Mouse (Mus musculus): ENCODE results near the gene Ccn5. TPM values are rescaled to one million over a fixed set of nuclear protein-coding genes. Genes with fewer than 3 reads are reported as not detected.

Ccn5 gene
- 0.28 TPM in 1 of 2 replicates, not detected in the other for polyA plus RNA-seq (2016; fragmentation: Nextera tagmentation; extraction: Ambion mirVana)

DNA sequence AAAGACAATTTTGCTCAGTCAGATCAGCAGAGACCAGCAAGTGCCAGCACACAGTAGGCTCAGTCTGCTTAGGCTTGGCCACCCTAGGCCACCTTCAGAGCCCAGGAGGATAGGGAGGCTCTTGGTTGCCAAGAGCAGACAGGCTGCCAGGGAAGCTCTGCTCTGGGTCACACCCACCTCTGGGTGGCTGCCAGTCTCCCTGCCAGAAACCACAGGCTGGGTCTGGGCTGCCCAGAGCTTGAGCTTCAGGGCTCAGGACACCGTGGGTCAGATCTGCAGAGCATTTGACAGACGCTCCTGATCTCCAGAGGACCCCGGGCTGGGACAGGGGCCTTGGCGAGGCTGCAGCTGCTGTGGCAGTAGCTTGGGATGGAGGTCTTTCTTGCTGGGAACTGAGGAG is at the start of gene Ccn5:
Ccn5 (plus strand) TSS at position 255 of the 400 bp plus-strand sequence.
- Histone ChIP-seq H3K27me3 (ENCODE audit: insufficient read depth, poor library complexity, severe bottlenecking) (peaks cover 12% of the 10 kb centered on the region; the same call in 1 of the 2 replicates), H3K9me3 (no peaks in the 10 kb centered on the region), H3K4me3 (no peak within 1 kb of the TSS), H3K4me1 (peaks cover 9% of the 10 kb centered on the region; the same call in 1 of the 2 replicates), H3K27ac (no peak within 1 kb of the TSS), H3K36me3 (no peaks in the 10 kb centered on the region)
- DNase-seq (ENCODE audit: low spot score), result no peak
- 67% methylated on average over 4 of the region's 4 CpGs for WGBS

- WGBS, result 17% methylated on average over 13 of the region's 13 CpGs
- Histone ChIP-seq H3K27me3 (ENCODE audit: insufficient read depth, poor library complexity, severe bottlenecking) (peaks cover 58% of the 10 kb centered on the region), H3K9me3 (no peaks in the 10 kb centered on the region), H3K4me3 (no peak overlapping the region), H3K27ac (no peak overlapping the region), H3K36me3 (no peaks in the 10 kb centered on the region), H3K4me1 (no peaks in the 10 kb centered on the region)
- no peak for DNase-seq (ENCODE audit: low spot score)
These were observed 44.0 kb upstream of the Ccn5 start for GRCm38 (mm10) chr2:163776661-163777060.

DNA sequence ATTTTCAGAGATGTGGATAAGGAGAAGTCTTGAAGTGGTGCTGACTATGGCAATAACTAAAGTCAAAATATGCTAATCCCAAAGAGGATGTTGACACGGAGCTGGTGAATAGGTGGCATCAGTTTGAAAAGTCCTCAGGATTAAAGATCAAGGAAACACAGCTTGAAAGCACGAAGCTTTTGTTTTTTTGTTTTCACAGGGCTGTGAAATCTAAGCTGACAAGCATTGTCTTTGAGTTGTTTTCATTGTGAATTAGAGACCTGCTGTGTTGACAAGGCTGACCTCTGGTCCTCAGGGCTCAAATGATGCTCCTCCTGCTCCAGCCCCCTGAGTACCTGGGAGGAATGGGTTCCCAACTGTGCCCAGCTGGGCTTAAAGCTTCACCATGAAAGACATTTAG is 43.6 kb upstream of the Ccn5 start:
- H3K27ac ChIP-seq, result no peak overlapping the region
- H3K4me3 ChIP-seq, result no peak overlapping the region
- H3K27me3 ChIP-seq (ENCODE audit: insufficient read depth, poor library complexity, severe bottlenecking), result peaks cover 58% of the 10 kb centered on the region
- DNase-seq (ENCODE audit: low spot score), result no peak
- H3K9me3 ChIP-seq, result no peaks in the 10 kb centered on the region
- H3K36me3 ChIP-seq, result no peaks in the 10 kb centered on the region
- H3K4me1 ChIP-seq, result no peaks in the 10 kb centered on the region
- 4% methylated on average over 2 of the region's 2 CpGs for WGBS

DNA sequence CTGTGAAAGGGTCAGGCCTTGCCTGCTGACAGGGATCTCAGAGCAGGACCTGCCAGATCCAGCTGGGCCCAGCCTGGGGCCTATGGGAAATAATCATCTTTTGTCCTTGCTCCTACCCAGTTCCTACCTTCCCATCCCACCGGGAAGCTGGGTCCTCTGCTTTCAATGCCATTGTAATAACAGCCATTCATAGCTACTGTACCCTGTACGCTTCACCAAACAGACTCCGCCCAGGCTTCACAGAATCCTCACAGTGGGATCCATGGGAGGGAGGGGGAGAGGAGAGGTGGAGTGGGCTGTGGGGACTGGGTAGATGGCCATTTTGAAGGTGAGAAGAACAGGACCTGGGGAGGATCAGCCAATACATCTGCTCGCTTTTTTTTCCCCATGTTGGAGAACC is 41.8 kb upstream of the Ccn5 start:
- 72% methylated on average over 4 of the region's 4 CpGs for WGBS
- H3K27ac ChIP-seq, result no peak overlapping the region
- H3K36me3 ChIP-seq, result no peaks in the 10 kb centered on the region
- peaks cover 46% of the 10 kb centered on the region for H3K27me3 ChIP-seq (ENCODE audit: insufficient read depth, poor library complexity, severe bottlenecking)
- no peak overlapping the region for H3K4me3 ChIP-seq
- no peaks in the 10 kb centered on the region for H3K9me3 ChIP-seq
- H3K4me1 ChIP-seq, result peaks cover 4% of the 10 kb centered on the region
- no peak for DNase-seq (ENCODE audit: low spot score)

DNA sequence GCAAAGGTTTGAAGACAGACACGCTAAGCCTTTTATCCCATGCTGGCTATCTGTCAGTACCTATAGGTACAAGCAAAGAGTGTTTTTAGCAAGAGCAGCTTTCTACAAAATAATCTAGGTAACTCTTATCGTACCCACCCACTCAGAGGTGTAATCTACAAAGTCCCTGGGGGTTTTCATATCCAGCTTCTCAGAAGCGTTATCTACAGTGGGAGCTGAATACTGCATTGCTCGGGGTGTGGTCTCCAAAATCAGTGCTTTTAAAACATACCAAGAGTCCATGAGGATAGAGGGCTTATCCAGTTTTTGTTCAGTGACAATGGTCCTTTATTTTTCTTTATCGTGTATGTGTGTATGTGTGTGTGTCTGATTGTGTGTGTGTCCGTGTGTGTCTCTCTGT is 37.3 kb upstream of the Ccn5 start:
- Histone ChIP-seq H3K9me3 (no peaks in the 10 kb centered on the region), H3K27ac (no peak overlapping the region), H3K4me3 (no peak overlapping the region), H3K27me3 (ENCODE audit: insufficient read depth, poor library complexity, severe bottlenecking) (peaks cover 22% of the 10 kb centered on the region), H3K4me1 (peaks cover 5% of the 10 kb centered on the region), H3K36me3 (no peaks in the 10 kb centered on the region)
- WGBS, result 72% methylated on average over 6 of the region's 6 CpGs
- no peak for DNase-seq (ENCODE audit: low spot score)

GRCm38 (mm10) chr2:163783901-163784300 is 36.8 kb upstream of the Ccn5 start:
- DNase-seq (ENCODE audit: low spot score), result no peak
- Histone ChIP-seq H3K4me3 (no peak overlapping the region), H3K36me3 (no peaks in the 10 kb centered on the region), H3K4me1 (peaks cover 5% of the 10 kb centered on the region), H3K9me3 (no peaks in the 10 kb centered on the region), H3K27me3 (ENCODE audit: insufficient read depth, poor library complexity, severe bottlenecking) (peaks cover 17% of the 10 kb centered on the region; the same call in 1 of the 2 replicates), H3K27ac (no peak overlapping the region)
- 46% methylated on average over 4 of the region's 4 CpGs for WGBS

DNA sequence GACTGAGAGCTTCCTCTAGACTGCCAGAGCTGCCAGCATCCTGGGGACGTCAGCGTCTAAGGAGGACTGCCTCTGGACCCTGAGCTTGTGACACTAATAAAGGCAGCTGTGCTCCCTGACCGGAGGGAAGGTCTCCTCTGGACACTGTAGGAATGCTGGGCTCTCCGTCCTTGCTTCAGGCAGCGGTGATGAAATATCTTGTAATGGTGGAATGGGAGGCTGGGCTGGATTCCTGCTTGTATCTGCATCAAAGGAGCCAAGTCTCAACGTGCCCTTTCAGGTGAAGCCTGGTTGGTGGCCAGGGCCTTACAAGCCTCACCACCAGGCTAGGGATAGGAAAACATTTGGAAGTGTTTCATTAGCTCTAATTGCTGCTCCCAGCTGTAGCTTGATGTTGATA is 33.6 kb upstream of the Ccn5 start:
- Histone ChIP-seq H3K4me3 (no peak overlapping the region), H3K9me3 (no peaks in the 10 kb centered on the region), H3K27ac (no peak overlapping the region), H3K4me1 (peaks cover 5% of the 10 kb centered on the region), H3K27me3 (ENCODE audit: insufficient read depth, poor library complexity, severe bottlenecking) (0 out of 2 replicates have a peak, but pooled peaks cover 6% of the 10 kb centered on the region), H3K36me3 (no peaks in the 10 kb centered on the region)
- DNase-seq (ENCODE audit: low spot score), result no peak
- WGBS, result 86% methylated on average over 6 of the region's 6 CpGs

- H3K36me3 ChIP-seq, result no peaks in the 10 kb centered on the region
- WGBS, result 47% methylated on average over 3 of the region's 3 CpGs
- no peaks in the 10 kb centered on the region for H3K9me3 ChIP-seq
- peaks cover 5% of the 10 kb centered on the region for H3K4me1 ChIP-seq
- no peak overlapping the region for H3K27ac ChIP-seq
- H3K27me3 ChIP-seq (ENCODE audit: insufficient read depth, poor library complexity, severe bottlenecking), result 0 out of 2 replicates have a peak, but pooled peaks cover 6% of the 10 kb centered on the region
- H3K4me3 ChIP-seq, result no peak overlapping the region
- no peak for DNase-seq (ENCODE audit: low spot score)
These were observed 33.0 kb upstream of the Ccn5 start for GRCm38 (mm10) chr2:163787709-163788108.

DNA sequence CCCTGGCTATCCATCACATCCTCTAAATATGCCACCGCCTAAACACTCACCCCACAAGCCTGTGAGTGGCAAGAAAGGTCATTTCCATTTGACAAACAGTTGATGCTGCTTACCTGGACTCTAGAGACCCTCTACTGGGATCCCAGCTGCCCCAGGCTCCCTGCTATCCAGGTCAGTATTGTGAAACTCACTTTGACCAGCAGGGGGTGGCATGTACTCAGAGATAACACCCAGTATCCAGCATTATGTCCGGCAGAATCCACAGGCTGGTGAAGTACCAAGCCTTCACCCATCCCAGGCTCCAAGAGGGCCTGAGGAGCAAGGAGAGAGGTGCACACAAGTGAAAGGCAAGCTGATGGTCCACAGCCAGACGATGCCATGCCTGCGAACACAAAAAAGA is 32.2 kb upstream of the Ccn5 start:
- 80% methylated on average over 4 of the region's 4 CpGs for WGBS
- no peak overlapping the region for H3K4me3 ChIP-seq
- H3K27me3 ChIP-seq (ENCODE audit: insufficient read depth, poor library complexity, severe bottlenecking), result 0 out of 2 replicates have a peak, but pooled peaks cover 6% of the 10 kb centered on the region
- peaks cover 5% of the 10 kb centered on the region for H3K4me1 ChIP-seq
- H3K27ac ChIP-seq, result no peak overlapping the region
- no peak for DNase-seq (ENCODE audit: low spot score)
- no peaks in the 10 kb centered on the region for H3K9me3 ChIP-seq
- no peaks in the 10 kb centered on the region for H3K36me3 ChIP-seq

DNA sequence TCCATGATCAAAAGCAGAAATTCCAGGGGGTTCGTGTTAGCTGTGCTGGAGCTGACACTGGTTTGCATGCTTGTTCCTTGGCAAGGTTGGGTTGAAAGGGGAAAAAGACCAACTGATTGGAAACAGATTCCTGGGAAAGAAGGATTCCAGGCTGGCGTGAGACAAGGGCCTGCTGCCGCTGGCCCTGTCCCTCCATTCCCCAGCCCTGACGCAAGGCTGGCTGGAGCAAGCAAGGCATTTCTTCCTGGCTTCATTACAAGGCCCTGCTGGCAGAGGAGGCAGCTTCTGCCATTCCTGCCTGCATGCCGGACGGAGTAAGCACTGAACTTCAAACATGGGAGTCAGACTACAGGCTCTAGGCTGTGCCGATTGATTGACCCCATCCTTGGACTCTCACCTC is 22.2 kb upstream of the Ccn5 start:
- Histone ChIP-seq H3K27ac (no peak overlapping the region), H3K27me3 (ENCODE audit: insufficient read depth, poor library complexity, severe bottlenecking) (no peaks in the 10 kb centered on the region), H3K4me1 (no peaks in the 10 kb centered on the region), H3K36me3 (no peaks in the 10 kb centered on the region), H3K4me3 (no peak overlapping the region), H3K9me3 (no peaks in the 10 kb centered on the region; the same call in 1 of the 2 replicates)
- DNase-seq (ENCODE audit: low spot score), result no peak
- 69% methylated on average over 7 of the region's 7 CpGs for WGBS

GRCm38 (mm10) chr2:163800832-163801231 is 19.8 kb upstream of the Ccn5 start:
- no peak overlapping the region for H3K27ac ChIP-seq
- 51% methylated on average over 3 of the region's 3 CpGs for WGBS
- no peaks in the 10 kb centered on the region; the same call in 1 of the 2 replicates for H3K9me3 ChIP-seq
- 0 out of 2 replicates have a peak, but pooled peaks cover 3% of the 10 kb centered on the region for H3K4me1 ChIP-seq
- no peaks in the 10 kb centered on the region for H3K36me3 ChIP-seq
- no peak for DNase-seq (ENCODE audit: low spot score)
- no peak overlapping the region for H3K4me3 ChIP-seq
- no peaks in the 10 kb centered on the region for H3K27me3 ChIP-seq (ENCODE audit: insufficient read depth, poor library complexity, severe bottlenecking)

- no peak for DNase-seq (ENCODE audit: low spot score)
- no peak overlapping the region for H3K4me3 ChIP-seq
- 0 out of 2 replicates have a peak, but pooled peaks cover 3% of the 10 kb centered on the region for H3K4me1 ChIP-seq
- H3K27me3 ChIP-seq (ENCODE audit: insufficient read depth, poor library complexity, severe bottlenecking), result no peaks in the 10 kb centered on the region
- 88% methylated on average over 5 of the region's 5 CpGs for WGBS
- no peak overlapping the region for H3K27ac ChIP-seq
- no peaks in the 10 kb centered on the region for H3K9me3 ChIP-seq
- no peaks in the 10 kb centered on the region for H3K36me3 ChIP-seq
These were observed 19.3 kb upstream of the Ccn5 start for GRCm38 (mm10) chr2:163801406-163801805.

GRCm38 (mm10) chr2:163803838-163804237 is 16.8 kb upstream of the Ccn5 start:
- Histone ChIP-seq H3K4me1 (0 out of 2 replicates have a peak, but pooled peaks cover 3% of the 10 kb centered on the region), H3K27me3 (ENCODE audit: insufficient read depth, poor library complexity, severe bottlenecking) (no peaks in the 10 kb centered on the region), H3K9me3 (no peaks in the 10 kb centered on the region), H3K27ac (no peak overlapping the region), H3K4me3 (no peak overlapping the region), H3K36me3 (no peaks in the 10 kb centered on the region)
- DNase-seq (ENCODE audit: low spot score), result no peak
- 63% methylated on average over 5 of the region's 5 CpGs for WGBS

DNA sequence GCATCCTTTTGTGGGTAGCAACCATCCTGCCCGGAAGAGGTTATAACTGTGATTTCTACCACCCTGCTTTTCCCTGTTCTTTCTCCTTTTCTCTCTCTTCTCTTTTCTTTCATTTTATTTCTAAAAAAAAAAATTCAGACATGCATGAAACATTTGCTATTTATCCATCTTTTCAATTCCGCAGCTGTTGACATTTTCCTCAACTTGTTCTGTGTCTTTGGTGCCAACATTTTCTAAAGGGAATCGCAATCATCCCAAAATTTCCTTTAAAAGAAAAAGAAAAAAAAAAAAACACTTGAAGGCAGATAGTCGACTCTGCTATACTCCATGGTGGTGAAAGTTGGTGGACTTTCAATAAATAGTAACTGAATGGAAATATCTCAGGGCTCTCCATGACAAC is 11.5 kb upstream of the Ccn5 start:
- no peak for DNase-seq (ENCODE audit: low spot score)
- H3K4me3 ChIP-seq, result no peak overlapping the region
- no peaks in the 10 kb centered on the region for H3K9me3 ChIP-seq
- no peaks in the 10 kb centered on the region for H3K36me3 ChIP-seq
- no peak overlapping the region for H3K27ac ChIP-seq
- 0 out of 2 replicates have a peak, but pooled peaks cover 7% of the 10 kb centered on the region for H3K4me1 ChIP-seq
- 81% methylated on average over 4 of the region's 4 CpGs for WGBS
- no peaks in the 10 kb centered on the region for H3K27me3 ChIP-seq (ENCODE audit: insufficient read depth, poor library complexity, severe bottlenecking)

Data from heart, embryonic 10.5 days (tissue).